In the genomic region with DNA sequence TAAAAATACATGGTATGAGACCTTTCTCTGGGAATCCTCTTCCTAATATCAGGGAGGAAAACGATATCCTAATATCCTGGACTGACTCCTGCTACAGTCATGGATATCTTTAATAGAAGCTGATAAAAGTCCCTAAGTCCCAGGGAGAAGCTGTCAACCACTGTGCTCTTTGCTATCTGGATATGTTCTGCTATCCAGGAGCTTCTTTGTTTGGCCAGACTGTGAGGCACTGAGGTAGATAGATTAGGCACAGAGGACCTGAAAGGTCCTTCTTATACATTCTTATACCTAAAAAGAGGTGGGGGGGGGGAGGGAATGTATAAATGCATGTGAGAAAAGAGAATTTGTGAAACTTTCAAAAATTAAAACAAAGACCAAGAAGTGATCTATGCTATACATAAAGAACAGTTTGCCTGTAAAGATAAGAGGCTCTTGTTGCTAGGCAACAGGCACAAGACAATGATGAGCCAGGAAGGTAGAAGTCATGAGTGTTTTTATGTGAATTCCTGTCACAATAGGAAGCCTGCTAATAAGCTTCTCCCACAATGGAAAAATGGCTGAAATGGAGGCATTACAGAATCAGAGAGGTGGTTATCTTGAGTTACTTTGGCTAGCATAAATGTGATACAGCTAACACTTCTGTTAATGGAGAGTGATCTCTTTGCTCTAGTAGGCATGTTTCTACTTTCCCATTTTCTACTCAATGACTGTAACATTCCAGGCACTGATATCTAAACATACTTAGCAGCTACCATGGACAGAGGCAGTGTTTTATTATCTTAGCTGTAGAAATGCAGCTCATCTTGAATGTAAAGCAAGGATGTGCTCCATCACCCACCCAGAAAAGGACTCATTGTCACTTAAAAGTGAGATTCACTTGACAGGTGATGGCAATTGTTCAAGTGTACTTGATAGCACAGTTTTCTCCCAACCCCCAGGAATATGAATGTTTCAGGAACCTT, we compare ENCODE assay signal across 18 mouse cellular contexts.
DNase-seq lines count a peak whose midpoint lies in the region; ATAC-seq lines count a peak whose summit lies in the region.
"Had no signal": no experiment of that assay in that cellular context is flagged by ENCODE, and none has a peak within 500 bp of the region (broad histone marks: within the 10 kb centered on the region; RNA-seq: fewer than 3 reads in every experiment).

No protein-coding gene starts in this region.

- H3K4me2 ChIP-seq in midbrain, embryonic 12.5 days (replicated peaks) = no peak overlapping the region
- H3K4me2 ChIP-seq in hindbrain, embryonic 15.5 days = no peak overlapping the region
- H3K4me2 ChIP-seq: lung, embryonic 15.5 days had no signal

- H3K9ac ChIP-seq in midbrain, embryonic 12.5 days (replicated peaks) = no peak overlapping the region
- no peak overlapping the region for H3K9ac ChIP-seq in hindbrain, embryonic 15.5 days
- H3K9ac ChIP-seq: lung, embryonic 15.5 days had no signal

- H3K4me3 ChIP-seq in midbrain, embryonic 12.5 days = no peak overlapping the region
- no peak overlapping the region for H3K4me3 ChIP-seq in midbrain, embryonic 10.5 days
- no peak overlapping the region for H3K4me3 ChIP-seq in hindbrain, embryonic 15.5 days
- H3K4me3 ChIP-seq: erythroblast, embryonic 14.5 days; heart, embryonic 10.5 days; lung, embryonic 15.5 days had no signal

- ATAC-seq in midbrain, embryonic 12.5 days (ENCODE audit: low FRiP score, low read depth) = peak; percentile 65; the same call in 1 of the 2 replicates
- ATAC-seq in hindbrain, embryonic 15.5 days (ENCODE audit: low FRiP score, low read depth) = peak; percentile 88

- H3K27me3 ChIP-seq in midbrain, embryonic 12.5 days = no peaks in the 10 kb centered on the region
- no peaks in the 10 kb centered on the region for H3K27me3 ChIP-seq in midbrain, embryonic 10.5 days (ENCODE audit: low read depth, poor library complexity, severe bottlenecking)
- no peaks in the 10 kb centered on the region for H3K27me3 ChIP-seq in hindbrain, embryonic 15.5 days
- H3K27me3 ChIP-seq: CH12.LX; lung, embryonic 15.5 days had no signal

- H3K9me3 ChIP-seq in midbrain, embryonic 12.5 days = no peaks in the 10 kb centered on the region
- H3K9me3 ChIP-seq in midbrain, embryonic 10.5 days (replicated peaks) = no peaks in the 10 kb centered on the region
- H3K9me3 ChIP-seq in hindbrain, embryonic 15.5 days = no peaks in the 10 kb centered on the region
- H3K9me3 ChIP-seq: heart, embryonic 10.5 days; lung, embryonic 15.5 days had no signal

- DNase-seq in embryo, embryonic 10 days (ENCODE audit: low spot score) = peak; percentile 49
- no peak for DNase-seq in embryo, embryonic 9.5 days (ENCODE audit: extremely low spot score)
- no peak for DNase-seq in midbrain, embryonic 10.5 days (ENCODE audit: low spot score)
- peak; percentile 14 for DNase-seq in retina, embryonic 14.5 days (ENCODE audit: low spot score)
- no peak for DNase-seq in T-cell, adult 2 months (ENCODE audit: low spot score)
- DNase-seq in Muller cell, postnatal 12 days (ENCODE audit: inconsistent ontology term) = no peak
- DNase-seq: adrenal gland, adult 8-10 months; gastrocnemius, postnatal 14 days; heart, postnatal 36 days; kidney, adult 8-10 months; liver; spleen, adult 18-20 months had no signal

- peak overlapping the region; percentile 49 for H3K27ac ChIP-seq in midbrain, embryonic 12.5 days (replicated peaks)
- H3K27ac ChIP-seq in midbrain, embryonic 10.5 days (replicated peaks) = no peak overlapping the region
- H3K27ac ChIP-seq in hindbrain, embryonic 15.5 days (replicated peaks) = peak overlapping the region; percentile 68
- H3K27ac ChIP-seq: heart, embryonic 10.5 days; lung, embryonic 15.5 days had no signal

- H3K4me1 ChIP-seq in midbrain, embryonic 12.5 days = peaks cover 9% of the 10 kb centered on the region; the same call in 1 of the 2 replicates
- H3K4me1 ChIP-seq in midbrain, embryonic 10.5 days = peaks cover 8% of the 10 kb centered on the region
- peaks cover 8% of the 10 kb centered on the region; the same call in 1 of the 2 replicates for H3K4me1 ChIP-seq in hindbrain, embryonic 15.5 days (replicated peaks)
- H3K4me1 ChIP-seq: heart, embryonic 10.5 days; lung, embryonic 15.5 days had no signal

- 73% methylated on average over 1 of the region's 1 CpGs for WGBS in midbrain, embryonic 12.5 days
- 94% methylated on average over 1 of the region's 1 CpGs for WGBS in midbrain, embryonic 10.5 days
- 70% methylated on average over 1 of the region's 1 CpGs for WGBS in hindbrain, embryonic 15.5 days

- no peaks in the 10 kb centered on the region for H3K36me3 ChIP-seq in midbrain, embryonic 12.5 days
- H3K36me3 ChIP-seq in midbrain, embryonic 10.5 days = no peaks in the 10 kb centered on the region
- no peaks in the 10 kb centered on the region for H3K36me3 ChIP-seq in hindbrain, embryonic 15.5 days
- H3K36me3 ChIP-seq: heart, embryonic 10.5 days; lung, embryonic 15.5 days had no signal

Comparison
In these comparisons a context has a peak if more than half of its experiments do, and no peak if none do; other contexts are left out.
1. DNase-seq: peak in embryo, embryonic 10 days (single experiment) and retina, embryonic 14.5 days (single experiment); none in embryo, embryonic 9.5 days (single experiment), midbrain, embryonic 10.5 days (single experiment), T-cell, adult 2 months (single experiment) and Muller cell, postnatal 12 days (single experiment).